Mouse (Mus musculus) fibroblast of lung, adult 2 months (primary cell): ENCODE measurements around the gene Fibcd1.

Experiments used
- DNase-seq: peaks from one replicate; pipeline ENCODE4 v3.0.0-alpha.2; 2011; ENCODE audit warnings: low read depth

Gene Fibcd1

DNA sequence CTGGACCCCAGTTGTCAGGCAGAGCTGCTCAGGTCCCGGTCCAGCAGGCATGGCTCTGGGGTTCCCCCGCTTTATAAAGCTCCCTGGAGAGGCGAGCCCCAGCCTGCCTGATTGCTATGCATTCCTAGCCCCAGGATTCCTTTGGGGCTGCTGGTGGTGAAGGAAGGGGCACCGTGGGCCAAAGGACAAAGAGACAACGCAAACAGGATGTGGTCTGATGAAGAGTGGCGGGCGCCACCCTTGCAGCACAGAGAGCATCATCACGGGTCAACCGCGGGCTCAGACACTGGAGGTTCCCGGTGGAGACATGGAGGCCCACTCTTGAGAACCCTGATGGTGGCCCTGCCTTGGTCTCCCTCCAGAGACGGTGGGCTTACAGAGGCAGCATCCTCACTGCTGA, 35.4 kb downstream of the Fibcd1 start, which contains the start of gene Qrfp:
TSS of gene Qrfp (minus strand) at position 137 of the 400 bp plus-strand sequence.
- DNase-seq: no peak

DNA sequence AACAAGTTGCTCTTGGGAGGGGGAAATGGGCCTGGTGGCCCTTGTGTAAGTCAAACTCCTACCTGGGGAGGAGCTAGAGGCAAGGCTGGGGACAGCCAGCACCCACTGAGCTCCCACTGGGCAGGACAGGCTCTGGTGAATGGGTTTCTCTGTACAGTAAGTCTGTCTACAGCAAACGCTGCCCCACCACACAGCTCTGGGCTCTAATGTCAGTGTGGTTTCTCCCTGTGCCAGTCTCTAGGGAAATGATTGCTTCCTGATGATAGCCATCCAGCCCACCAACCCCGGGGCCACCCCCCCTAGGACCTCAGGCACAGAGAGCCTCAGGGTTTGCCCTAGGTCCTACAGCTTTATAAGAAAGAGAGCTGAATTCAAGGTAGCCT, 36.5 kb downstream of the Fibcd1 start:
- no peak for DNase-seq

DNA sequence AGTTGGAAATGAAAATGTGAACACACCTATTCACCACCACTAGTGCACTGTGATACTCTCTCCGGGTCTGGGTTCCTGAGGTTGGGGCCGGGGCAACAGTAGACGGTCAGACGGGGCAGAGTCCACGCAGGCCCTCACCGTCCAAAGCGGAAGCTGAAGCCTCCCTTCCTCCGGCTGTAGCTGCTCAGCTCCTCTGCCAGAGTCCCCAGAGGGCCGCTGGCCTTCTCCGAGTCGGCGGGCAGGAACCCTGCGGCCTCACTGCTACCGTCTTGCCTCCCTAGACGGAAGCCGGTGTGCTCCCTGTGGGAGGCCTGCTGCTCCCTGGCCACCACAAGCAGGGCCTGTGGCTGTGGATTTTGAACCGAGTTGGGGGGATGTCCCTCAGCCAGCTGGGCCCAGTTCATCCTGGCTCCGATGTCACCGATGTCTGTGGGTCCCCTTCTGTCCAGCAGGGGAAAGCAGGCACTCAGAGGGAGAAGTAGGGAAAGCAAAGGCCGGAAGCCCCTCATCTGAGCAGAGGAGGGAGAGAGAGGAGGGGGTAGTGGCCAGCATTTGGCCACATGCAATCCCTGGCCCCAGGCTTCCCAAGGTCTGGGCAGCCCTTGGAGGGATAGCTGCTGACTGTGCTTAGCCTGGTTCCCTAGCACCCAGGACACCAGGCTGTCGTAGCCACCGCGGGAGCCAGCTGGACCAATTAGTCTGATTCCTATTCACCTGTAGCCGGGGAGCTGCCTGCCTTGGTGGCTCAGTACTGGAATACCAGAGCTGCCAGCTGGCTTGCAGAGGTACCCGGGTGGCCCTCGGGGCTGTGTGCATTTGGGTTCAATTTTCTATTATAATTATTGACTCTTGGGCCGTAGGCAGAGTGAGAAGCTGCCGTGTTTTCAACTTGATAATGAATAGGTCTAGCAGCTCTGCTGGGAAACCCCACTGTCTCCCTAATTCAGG, 37.1 kb downstream of the Fibcd1 start:
- DNase-seq: no peak

DNA sequence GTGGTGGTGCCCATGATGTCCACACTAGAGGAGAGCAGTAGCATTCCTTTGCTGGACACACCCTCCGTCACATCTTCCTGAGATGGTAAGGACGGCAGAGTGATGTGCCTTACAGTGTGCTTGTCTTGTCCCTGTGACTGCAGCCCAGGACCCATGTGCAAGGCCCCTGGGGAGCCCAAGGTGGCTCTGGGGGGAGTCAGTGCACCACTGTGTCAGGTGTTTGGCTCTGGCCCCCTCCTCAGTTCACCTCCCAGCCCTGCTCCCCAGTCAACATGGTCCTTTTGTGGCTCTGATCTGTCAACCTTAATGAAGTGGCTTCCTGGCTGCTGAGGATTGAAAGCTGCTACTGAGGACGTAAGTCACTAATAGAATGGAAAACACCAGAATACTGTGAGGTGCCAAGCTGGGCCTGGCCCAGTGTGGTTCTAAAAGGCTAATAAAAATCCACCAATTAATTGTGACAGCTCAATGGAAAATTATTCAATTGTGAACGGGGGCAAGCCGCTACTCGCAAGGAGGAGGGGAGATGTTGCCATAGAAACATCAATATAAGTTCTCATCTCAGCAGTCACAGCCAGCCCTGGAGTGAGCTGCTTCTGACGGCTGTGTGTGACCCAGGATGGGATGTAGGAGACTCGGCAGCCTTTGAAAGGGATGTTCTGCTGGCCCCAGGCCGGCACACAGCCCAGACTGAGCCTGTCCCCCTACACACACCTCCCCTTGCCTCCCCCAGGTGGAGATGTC, 39.0 kb downstream of the Fibcd1 start:
- no peak for DNase-seq

DNA sequence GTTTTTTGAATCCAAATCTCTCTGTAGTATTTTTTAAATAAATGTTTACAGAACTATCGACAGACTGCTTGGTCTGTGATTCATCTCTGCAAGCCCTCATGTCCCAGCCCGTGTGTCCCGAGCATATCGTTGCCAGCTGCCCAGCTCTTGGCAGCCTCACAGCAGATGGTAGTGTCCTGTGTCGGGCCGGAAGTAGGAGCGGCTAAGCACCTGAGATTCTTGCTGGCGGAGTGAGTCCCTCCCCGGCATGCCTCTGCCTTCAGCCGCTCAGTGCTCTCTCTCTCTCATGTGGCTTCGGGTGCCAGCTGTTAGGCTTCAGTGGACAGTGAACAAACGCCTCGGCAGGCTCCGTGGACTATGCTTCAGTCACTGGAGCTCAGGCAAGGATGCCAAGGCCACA, 42.3 kb downstream of the Fibcd1 start:
- no peak for DNase-seq

DNA sequence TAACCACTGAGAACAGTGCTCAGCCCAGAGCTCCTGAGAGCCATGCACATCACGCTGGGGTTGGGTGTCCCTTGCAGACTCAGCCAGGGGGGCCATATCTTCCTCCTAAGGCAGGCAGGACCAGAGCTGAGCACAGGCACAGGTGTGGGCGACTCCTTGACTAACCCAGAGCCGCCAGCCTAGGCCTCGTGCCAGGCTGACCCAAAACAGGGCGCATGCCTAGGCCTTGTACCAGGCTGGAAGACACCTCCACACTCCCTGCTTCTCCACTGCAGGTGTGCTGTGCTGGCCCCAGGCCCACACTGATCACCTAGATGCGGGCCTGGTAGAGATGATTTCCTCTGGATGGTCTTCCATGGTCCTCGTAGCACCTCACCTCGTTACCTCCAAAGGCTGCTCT, 43.0 kb downstream of the Fibcd1 start:
- no peak for DNase-seq

DNA sequence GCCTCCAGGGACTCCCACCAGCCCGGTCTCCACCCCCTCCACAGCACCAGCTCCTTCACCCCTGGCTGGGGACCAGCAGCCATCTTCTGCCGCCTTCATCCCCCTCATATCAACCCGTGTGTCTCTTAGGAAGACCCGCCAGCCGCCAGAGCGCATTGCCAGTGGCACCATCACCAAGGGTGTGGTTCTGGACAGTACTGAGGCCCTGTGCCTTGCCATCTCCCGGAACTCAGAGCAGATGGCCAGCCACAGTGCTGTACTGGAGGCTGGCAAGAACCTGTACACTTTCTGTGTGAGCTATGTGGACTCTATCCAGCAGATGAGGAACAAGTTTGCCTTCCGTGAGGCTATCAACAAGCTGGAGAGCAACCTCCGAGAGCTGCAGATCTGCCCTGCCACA, 44.4 kb downstream of the Fibcd1 start:
- no peak for DNase-seq

DNA sequence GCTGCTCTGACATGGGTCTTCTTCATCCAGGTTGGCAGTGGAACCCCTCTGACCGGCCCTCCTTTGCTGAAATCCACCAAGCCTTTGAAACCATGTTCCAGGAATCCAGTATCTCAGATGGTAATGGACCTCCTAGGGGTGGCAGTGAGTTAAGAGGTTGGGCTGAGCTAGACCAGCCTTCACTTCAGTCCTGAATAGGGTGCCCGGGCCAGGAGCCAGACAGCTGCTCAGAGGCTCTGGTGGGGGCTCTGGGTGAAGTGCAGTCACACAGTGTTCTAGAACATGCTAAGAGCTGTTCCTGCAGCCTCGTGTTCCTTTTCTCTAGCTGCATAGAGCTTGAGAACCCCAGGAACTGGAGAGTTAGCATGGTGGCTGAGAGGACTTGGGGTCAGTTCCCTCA, 48.9 kb downstream of the Fibcd1 start:
- no peak for DNase-seq

DNA sequence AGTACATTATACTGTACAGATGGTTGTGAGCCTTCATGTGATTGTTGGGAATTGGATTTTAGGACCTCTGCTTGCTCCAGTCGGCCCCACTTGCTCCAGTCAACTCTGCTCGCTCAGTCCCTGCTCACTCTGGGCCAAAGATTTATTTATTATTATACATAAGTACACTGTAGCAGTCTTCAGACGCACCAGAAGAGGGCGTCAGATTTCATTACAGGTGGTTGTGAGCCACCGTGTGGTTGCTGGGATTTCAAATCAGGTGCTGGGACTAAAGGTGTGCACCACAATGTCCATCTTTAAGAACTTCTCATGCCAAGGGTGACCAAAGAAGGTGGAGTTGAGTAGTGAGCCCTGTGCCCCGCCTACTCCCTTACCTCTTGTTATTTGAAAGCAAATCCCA, 53.2 kb downstream of the Fibcd1 start:
- DNase-seq: no peak

DNA sequence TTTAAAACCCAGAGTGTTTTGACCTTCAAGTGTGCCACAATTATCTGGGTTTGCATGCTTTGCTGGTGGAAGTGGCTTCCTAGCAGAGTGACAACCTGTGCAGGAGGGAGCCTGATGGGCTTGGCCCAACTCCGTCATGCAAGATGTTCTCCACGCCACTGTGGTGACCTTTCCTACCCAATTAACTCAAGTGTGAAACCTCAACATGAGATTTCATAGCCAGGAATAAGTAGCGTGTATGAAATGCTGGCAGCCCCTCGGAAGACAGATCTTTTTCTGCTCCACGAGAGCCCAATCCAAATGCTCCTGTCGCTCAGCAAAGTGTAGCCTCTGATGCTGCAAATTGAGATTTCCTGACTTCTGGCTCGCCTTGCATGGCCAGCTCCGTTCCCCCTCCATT, 54.5 kb downstream of the Fibcd1 start:
- no peak for DNase-seq

DNA sequence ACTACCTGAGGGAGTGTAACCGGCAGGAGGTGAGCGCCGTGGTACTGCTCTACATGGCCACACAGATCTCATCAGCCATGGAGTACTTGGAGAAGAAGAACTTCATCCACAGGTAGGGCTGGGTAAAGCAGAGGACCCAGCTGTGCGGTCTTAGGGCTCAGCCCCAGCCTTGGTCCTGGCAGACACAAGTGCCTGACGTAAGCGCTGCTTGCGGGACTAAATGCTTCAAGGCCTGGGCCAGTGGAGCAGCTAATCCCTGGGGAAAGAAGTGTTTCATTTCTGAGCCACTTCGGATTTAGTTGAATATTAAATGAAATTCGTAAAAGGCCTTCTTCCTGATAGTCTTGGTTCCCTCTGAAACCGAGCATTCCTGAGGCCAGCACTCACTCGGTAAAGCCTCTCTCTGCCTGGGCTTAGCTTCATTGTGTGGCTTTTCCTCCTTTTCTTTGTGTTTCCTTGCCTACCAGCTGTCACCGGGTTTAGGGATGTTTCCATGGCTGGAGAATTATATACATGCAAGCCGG, 55.0 kb downstream of the Fibcd1 start:
- no peak for DNase-seq

DNA sequence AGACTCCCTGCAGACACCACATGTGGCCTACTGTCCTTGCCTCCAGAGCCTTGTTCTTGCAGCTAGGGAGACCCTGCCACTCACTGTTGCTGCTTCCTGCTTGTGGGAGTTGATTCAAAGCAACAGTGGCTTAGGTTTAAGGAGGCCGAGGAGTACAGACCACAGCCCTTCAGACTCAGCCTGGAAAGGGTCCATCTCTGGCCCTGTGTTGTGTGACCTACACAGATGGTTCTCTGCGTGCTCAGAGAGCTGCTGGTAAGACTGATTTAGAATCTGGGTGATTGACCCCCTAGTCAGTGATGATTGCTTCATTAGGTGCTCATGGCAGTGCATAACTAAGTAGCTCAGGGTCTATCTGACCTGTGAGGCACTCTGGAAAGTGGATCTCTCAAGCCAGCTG, 56.6 kb downstream of the Fibcd1 start:
- no peak for DNase-seq

DNA sequence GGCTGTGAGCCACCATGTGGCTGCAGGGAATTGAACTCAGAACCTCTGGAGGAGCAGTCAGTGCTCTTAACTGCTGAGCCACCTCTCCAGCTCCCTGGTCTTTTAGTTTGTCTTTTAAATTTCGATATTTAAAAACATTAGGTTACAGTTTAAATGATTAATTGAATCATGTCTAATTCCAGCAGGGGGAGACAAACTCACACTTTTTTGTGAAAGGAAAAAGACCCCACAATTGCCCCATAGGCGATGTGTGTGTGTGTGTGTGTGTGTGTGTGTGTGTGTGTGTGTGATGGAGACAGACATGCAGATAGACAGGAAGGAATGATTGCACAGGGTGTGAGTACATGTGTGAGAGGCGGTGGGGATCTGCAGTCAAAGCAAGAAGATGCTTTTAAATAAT, 57.6 kb downstream of the Fibcd1 start:
- no peak for DNase-seq

DNA sequence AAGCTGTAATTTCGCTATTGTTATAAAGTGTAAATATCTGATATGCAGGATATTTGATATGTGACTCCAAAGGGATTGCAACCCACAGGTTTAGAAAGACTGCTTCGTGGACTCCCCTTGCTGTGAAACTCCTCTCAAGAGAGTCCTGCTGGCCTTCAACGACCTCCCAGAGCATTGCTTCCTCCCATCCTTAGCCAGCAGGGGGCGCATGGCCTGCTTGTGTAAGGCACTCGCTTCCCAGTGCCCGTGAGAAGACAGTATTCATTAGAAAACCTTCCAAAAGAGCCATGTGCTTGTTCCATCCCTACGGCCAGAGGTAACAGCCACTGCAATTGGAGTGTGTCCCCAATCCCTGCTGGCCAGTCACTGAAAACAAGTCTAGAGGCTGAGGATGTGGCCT, 58.8 kb downstream of the Fibcd1 start:
- no peak for DNase-seq

DNA sequence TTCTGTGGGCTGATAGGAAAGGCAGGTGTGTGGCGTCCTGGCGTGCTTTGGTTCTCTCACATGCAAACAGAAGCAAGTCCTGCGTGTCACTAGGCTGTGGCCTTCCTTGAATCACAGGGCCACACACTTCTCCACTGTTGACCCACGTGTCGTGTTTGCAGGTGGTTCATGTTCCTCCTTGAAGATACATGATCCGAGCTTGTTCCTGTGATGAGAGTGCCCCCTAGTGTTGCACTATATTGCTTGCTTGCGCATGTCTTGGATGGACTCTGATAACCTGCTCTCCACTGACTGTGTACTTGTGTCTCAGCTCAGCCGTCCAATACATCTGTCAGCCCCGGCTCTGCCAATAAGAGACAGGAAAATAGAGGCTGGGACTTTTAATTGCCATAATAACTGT, 60.7 kb downstream of the Fibcd1 start:
- peak; percentile 52 for DNase-seq

DNA sequence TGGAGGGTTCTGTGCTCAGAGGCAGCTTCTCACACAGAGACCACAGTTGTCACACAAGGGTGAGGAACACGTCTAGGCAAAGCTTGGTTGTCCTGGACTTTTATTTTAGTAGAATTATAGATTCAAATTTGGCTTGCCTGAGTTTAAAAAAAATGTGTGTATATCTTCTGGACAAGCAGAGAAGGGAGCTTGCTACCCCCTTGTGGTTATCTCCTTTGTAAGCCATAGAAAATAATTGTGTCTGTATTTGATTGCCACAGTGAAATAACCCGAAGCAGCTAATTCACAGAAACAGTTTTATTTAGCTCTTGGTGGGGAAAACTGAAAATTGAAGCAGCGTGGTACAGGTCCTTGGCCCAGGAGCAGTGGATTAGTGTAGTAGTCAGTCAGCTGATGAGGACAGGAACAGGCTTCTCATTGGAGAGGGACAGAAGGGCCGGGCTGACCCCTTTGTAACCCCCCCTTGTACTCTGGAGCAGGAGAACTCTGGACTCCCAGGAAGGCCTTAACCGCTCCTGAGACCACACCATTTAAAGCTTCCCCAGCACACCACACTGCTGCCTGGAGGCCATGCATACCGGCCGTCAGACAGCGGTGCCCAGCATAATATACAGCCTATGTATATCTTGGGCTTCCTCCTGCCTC, 62.7 kb downstream of the Fibcd1 start:
- no peak for DNase-seq

DNA sequence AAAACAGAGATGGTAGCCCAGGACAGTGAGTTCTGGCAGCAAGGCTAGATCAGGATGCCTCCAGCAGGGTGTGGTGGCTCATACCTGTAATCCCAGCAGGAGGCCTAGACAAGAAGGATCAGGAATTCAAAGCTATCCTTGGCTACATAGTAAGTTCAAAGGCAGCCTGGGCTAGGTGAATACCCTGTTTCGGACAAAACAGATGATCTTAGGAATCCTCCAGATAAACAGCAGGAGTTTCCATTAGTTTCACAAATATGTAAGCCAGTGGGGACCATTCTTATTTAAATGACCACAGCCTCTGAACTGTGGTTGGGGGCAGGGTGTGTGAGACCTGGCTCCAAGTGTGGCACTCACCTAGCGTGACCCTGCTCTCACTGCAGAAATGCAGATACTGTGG, 66.5 kb downstream of the Fibcd1 start:
- DNase-seq: no peak

DNA sequence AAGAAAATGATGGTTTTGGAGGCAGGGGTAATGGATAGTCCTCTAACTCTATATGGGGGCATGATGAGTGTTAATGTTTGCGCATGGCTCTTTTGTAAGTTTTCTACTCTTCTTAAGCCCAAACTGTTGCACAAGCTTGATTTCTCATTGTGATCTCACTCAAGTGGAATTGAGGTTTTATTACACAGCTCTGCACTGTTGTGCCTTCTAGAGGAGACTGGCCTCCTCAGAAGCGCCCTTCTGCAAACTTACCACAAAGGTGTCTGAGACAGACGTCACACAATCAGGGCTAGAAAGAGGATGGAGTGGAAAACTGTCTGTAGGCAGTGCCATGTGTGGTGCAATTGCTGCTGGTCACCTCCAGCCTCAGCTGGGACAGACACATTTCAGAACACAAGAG, 69.3 kb downstream of the Fibcd1 start:
- DNase-seq: no peak

DNA sequence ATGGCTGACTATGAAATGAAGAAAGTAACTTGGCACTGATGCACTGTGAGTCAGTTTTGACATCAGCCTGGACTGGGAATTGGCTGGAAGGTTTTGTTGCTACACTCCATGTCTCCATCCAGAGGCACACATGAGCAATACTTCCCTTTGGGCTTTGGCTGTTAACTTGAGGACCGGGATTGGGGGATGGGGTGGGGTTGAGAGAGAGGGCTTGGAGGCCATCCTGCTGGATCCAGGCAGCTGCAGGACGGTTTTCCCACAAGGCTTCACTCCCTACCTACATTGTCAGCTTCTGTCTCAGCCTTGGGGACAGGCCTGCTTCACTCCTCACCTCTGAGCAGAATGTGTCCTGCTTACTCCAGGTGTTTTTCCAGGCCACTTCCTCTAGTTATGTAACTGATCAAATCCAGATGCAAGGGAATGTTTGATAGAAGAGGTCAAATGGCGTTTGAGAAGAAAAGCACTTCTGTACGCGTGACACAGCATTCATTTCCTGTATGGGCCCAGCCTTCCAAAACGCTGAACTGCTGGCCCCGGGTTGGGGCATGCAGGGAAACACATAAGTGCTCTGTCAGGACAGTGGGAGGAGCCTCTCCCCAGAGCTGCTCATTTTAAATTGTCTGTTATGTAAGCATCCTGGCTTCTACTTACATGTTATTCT, 74.9 kb downstream of the Fibcd1 start:
- DNase-seq: peak; percentile 94

DNA sequence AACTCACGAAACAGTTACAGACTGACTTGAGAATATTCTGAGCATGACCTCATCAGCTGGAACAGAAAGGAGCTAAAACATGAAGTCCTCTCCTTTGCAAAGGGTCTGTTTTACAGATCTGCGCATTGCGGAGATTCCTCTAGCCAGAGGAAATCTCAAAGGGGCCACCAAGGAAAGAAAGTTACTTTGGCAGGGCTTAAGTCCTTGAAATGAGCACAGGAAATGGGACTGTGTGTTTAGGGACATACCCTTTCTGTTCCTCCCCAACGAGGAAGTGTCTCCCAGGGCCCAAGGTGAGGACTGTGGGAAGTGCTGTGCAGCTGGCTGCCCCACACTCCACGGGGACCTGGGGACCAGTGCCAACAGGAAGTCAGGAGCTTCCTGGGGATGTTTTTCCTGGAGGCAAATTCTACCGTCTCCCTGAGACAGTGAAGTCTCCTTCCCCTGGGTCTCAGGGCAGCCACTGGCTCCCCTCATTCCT, 76.1 kb downstream of the Fibcd1 start:
- no peak for DNase-seq

DNA sequence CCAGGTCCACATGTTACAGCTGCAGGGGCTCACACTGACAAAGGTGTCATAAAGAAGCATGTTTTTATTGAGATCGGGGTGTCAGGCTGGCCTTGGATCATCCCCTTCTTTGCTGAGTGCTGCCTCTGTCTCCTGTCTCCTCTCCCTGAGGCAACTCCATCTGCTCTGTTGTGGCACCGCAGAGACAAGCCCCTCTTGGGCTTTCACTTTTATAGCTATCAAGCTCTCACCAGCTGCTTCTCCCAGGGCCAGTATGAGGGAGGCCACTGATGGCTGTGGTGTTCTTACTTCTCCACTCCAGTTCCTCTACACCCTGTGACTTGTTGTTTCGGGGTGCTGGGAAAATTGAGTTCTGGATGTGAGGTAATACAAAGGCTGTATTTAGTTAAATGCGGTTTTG, 76.7 kb downstream of the Fibcd1 start:
- no peak for DNase-seq

DNA sequence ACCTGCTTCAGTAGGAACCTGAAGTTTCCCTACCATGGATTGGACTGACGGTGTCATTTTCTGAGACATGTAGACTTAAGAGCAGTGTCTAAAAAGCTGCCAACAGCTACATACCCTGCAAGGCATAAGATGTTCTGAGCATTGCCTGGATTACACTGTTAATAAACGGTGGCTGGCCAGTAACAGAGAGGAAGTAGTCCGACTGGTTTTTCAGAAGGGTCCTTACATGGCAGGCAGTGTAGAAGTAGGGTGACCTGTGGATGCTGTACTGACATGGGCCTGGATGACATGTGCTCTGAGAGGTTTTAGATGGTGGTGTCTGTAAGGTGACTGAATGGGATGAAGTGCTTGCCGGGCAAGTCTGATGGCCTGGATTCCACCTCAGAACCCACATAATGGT, 78.0 kb downstream of the Fibcd1 start:
- DNase-seq: no peak
